Mouse (Mus musculus): ENCODE data around the gene Cdh24.
"Not testable (repeated sequence)": the region's sequence is repeated elsewhere in the genome, so short reads cannot be mapped to it uniquely, and the experiment has no call there.

Gene Cdh24

DNA sequence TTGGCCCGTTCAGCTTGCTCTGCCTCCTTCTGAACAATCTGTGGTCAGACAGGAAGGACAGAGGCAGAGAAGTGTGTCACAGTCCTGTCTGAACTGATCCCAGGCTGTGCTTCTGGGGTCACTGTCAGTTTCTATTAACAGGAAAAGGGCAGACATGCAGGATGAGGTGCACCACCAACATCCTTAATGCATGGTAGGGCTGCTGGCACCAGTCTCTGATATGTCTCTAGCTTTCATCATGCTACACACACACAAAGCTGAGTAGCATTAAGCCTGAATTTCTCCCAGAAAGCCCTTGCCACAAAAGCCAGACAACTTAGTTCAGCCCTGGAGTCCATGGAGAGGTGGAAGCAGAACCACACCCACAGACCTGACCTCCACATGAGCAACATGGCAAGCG lies 1.8 kb upstream of the Cdh24 start:
- DNase-seq (ENCODE audit: inconsistent ontology term): no peak

DNA sequence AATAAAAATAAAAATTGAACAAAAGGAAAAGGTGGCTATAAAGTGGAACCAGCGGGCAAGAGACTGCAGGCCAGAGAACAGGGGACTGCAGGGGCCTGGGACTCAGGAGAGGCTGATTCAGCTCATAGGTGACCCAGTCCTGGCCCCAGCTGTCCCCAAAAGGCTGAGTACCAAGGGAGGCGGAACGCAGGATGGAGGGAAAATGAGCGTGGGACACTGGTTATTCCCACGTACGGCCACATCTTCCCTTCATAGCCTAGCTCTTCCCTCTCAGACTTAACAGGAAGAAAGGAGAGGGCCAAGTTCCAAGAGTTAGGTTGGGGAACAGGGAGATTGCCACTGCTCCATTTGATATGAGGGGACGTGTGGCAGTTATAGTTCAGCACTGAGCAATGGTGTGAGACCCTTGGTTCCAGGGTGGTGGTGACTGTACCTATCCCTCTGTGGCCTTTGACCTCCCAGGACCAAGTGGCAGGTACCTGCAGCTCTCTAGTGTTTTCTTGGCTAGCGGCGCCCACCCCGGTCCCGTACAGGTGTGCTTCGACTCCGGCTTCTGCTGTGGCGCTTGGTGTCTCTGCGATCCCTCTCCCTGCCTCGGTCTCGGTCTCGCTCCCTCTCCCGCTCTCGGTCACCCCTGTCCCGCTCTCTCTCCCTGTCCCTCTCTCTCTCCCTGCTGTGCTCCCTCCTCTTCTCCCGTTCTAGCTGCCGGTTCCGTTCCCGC lies 1.2 kb upstream of the Cdh24 start:
- no peak for DNase-seq (ENCODE audit: inconsistent ontology term)

- no peak for DNase-seq (ENCODE audit: inconsistent ontology term)
Observed at GRCm38 (mm10) chr14:54640946-54641304, 239 bp downstream of the Cdh24 start, which contains the start of gene Gm17606. Gm17606 (plus strand) TSS chr14:54640952.

DNA sequence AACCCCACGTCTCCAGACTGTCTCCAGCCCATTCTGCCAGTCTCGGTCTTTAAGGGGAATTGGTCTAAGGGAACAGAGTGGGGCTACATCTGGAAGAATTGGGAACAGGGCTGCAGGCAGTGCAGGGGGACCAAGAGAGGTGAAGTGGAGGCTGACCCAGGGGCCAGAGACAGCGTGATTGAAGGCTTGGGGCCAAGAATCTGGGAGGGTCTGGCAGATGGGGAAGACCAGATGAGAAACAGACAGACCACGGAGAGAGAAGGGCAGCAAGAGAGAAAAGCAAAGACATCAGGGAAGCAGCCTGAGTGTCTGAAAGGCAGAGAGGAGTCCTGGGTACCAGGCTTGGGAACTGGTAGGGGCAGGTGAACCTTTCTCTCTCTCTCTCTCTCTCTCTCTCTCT lies 1.0 kb downstream of the Cdh24 start:
- no peak for DNase-seq (ENCODE audit: inconsistent ontology term)

DNA sequence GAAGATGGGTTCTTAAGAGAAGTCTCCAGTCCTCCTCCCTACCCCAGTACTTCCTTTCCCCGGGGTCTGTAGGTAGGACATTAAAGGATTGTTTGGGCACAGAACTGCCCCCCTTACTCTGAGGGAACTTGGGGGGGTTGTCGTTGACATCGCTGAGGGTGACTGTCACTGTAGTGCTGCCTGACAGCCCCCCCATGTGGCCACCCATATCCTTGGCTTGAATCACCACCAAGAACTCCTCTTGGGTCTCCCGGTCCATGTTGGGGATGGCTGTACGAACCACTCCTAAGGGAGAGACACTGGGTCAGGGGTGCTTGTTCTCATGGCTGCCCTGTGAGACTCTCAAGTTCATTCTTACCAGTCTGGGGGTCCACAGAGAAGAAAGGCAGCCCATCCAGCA lies 3.0 kb downstream of the Cdh24 start:
- DNase-seq (ENCODE audit: inconsistent ontology term): no peak

GRCm38 (mm10) chr14:54636954-54637353 lies 4.2 kb downstream of the Cdh24 start:
- no peak for DNase-seq (ENCODE audit: inconsistent ontology term)

DNA sequence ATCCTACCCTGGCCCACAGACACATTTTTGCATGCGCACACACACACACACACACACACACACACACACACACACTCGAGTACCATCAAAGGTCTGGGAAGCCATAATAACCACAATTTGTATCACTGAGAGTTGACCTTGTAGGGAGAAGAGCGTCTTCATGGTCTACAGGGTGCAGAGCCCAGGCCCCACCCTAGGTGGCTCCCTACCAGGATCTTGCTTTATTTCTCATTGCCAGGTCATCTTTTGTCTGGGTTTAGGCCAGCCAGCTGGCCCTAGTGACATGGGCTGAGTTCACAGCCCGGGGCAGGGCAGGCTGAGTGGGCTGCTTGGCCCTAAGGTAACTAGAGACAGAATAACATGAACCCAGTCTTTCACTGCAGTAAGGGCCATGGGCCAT lies 7.0 kb downstream of the Cdh24 start:
- no peak for DNase-seq (ENCODE audit: inconsistent ontology term)

GRCm38 (mm10) chr14:54632252-54632651 lies 8.9 kb downstream of the Cdh24 start:
- DNase-seq (ENCODE audit: inconsistent ontology term): no peak

DNA sequence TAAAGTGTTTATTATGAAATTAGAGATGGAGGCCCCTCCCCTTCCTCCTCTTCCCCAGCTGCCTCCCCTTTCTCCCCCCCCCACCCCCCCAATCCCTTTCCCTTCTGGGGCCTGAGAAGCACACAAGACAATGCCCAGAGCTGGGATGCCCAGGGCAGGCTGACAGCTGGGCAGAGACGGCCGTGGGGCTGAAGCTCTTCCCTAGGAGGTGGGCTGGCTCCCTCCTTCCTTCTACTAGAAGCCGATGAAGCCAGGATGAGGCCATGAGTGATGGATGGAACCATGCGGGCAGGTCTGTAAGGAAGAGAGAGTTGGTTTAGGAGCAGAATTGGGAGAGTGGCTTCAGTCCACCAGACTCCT lies 9.9 kb downstream of the Cdh24 start:
- DNase-seq (ENCODE audit: inconsistent ontology term): no peak

GRCm38 (mm10) chr14:54630583-54631239 lies 10.5 kb downstream of the Cdh24 start:
- DNase-seq (ENCODE audit: inconsistent ontology term): no peak

DNA sequence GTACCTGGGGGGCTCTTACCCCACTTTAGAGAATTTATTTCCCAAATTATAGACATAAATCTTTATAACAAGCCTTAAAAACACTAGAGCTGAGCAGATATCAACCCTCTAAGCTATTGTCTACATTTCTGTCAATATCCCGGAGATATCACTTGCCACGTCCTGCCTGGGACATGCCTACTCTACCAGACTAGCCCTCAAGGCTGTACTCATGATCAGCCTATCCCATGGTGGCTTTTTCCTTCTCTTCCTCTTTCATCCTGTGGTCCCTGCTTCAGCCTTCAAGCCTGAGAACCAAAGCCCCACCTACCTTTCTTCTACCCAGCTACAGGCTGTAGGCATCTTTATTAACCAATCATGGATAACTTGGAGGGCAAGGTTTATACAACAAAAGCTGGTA lies 11.4 kb downstream of the Cdh24 start:
- DNase-seq (ENCODE audit: inconsistent ontology term): no peak

GRCm38 (mm10) chr14:54628103-54628502 lies 13.1 kb downstream of the Cdh24 start:
- no peak for DNase-seq (ENCODE audit: inconsistent ontology term)

GRCm38 (mm10) chr14:54624976-54625375 lies 16.2 kb downstream of the Cdh24 start:
- no peak for DNase-seq (ENCODE audit: inconsistent ontology term)

DNA sequence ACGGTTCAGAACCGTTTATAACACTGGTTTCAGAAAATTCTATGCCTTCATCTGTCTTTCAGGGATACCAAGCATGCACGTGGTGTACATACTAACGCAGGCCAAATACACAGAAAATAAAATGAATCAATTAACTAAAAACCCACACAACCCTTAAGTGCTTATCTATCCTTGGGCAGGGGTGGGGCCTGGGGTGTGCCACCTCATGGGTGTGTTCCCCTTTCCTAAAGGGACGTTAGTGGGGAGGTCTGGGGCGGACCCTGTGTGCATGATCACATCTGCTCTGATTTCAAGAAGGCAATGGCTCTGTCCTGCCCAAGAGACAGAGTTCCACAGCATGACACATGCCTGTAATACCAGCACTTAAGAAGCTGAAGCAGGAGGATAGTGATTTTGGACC lies 17.8 kb downstream of the Cdh24 start:
- DNase-seq (ENCODE audit: inconsistent ontology term): no peak

DNA sequence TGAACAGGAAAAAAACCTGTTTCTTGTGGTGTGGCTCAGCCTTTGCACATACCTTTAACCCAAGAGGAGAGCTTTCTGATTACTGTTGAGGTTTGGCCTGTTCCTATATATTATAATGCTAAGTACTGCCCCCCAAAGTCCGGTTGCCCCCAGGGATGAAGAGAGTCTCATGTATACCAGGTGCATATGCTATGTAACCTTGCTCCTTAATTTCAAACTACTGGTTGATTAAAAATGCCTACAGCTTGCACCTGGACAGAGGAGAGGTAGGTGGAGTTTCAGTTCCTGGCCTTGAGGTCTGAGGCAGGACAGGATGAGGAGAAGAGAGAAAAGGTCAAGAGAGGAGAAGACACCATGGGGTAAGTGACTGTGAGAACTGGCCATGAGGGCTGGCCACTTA lies 20.0 kb downstream of the Cdh24 start, which contains the start of gene Psmb11:
Gene Psmb11 (plus strand): TSS at position 301 of the 400 bp plus-strand sequence.
- no peak for DNase-seq (ENCODE audit: inconsistent ontology term)

DNA sequence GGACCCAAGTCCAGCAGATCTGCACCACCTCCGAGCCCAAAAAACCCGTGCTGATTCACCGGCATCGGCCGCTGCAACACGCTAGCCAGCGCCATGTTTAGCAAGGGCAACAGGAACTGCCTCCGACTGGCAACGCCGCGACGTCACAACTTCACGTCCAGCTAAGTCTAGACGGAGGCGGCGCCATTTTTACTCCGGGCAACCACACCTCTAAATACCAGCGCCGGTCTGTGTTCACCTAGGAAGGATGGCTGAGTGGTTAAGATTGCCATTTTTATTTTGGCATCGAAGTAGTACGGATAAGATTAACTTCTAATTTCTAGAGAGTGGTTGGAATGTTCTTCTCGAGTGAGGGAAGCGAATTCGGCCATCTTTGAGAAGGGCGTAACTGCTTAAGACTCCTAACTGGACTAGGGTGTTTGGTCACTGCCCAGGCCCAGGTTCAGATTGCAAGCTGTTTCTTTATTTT lies 23.2 kb downstream of the Cdh24 start, which contains the start of gene Psmb5:
Gene Psmb5 (minus strand): TSS at position 126 of the 469 bp plus-strand sequence.
- peak; percentile 85 for DNase-seq (ENCODE audit: inconsistent ontology term)

DNA sequence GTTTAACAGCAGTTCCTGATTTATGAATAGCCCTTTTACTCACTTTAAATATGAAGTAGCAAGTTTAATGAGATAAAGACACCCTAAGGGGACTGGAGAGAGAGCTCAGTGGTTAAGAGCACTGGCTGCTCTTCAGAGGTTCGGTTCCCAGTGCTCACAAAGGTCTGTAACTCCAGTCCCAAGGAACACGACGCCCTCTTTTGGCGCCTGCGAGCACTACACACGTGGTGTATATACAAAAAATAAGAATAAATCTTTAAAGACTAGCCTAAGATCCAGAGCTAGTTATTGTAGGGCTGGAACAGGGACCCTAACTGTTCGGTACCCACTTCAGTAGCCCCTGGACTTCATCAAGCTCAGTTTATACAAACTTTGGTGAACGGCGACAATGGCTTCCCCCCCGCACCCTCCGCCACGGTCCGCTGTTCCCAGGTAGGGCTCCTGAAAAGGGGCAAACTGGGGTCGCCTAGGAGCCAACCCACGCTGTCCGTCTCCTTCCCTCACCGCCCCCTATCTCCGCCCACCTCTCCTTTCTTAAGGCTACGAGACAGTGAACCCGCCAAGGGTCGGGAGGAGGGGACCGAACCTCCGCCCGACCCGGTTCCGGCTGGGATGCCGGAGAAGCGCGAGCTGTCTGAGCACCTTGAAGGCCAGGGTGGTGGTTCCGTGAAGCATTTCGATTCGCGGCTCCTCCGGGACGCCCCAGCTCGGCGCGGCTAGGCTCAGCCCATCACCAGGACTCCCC lies 23.8 kb downstream of the Cdh24 start:
- DNase-seq (ENCODE audit: inconsistent ontology term): peak; percentile 69

- DNase-seq (ENCODE audit: inconsistent ontology term): no peak
Observed at GRCm38 (mm10) chr14:54616226-54616825, 24.8 kb downstream of the Cdh24 start.

DNA sequence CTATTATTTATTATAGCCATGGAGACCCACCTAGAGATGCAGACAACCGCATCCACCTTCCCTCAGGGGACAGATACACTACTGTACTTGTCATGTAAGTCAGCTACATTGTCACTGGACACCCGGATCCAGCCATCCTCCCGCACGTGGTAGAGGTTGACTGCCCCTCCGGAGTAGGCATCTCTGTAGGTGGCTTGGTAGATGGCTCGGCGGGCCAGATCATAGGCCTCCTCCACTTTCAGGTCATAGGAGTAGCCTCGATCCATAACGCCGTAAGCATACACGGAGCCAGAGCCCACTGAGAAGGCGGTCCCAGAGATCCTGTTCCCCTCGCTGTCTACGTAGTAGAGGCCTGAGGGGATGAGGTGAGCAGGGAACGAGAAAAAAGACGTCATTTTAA lies 27.0 kb downstream of the Cdh24 start:
- DNase-seq (ENCODE audit: inconsistent ontology term): not testable (repeated sequence)

DNA sequence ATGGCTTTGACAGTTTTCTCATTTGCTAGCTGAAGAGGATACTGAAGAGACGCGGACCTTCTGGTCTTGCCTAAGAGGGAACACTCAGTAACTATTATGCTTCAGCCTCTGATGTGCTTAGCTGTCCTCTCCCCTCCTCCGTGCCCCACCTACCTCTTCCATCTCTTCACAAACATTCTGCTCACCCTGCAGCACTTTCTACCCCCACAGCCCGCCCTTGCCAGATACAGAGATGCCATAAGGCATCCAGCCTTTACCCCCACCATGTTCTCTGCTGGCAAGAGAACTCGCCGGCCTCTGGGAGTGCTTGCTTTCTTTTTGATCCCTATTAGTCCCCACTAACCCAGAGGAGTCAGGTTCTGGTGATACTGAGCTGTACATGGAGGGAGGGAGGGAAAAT lies 30.5 kb downstream of the Cdh24 start:
- DNase-seq (ENCODE audit: inconsistent ontology term): no peak

GRCm38 (mm10) chr14:54609962-54610361 lies 31.2 kb downstream of the Cdh24 start:
- DNase-seq (ENCODE audit: inconsistent ontology term): no peak

DNA sequence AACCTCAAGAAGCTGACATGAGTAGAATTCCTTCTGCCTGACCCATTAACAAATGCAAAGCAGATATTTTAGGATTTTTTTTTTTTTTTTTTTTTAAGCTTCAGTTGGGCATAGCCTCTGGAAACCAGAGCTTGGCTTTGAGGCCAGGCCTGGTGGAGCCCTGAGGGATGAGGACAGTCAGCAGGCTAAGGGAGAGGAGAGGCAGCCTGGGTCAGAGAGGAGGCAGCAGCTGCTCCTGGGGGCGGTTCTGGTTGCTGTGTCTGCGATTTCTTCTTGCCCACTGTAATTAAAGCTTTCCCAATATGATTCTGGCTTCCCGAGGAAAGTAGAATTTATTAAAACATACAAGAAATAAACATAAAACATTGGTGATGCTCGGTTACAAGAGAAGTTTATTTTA lies 31.9 kb downstream of the Cdh24 start:
- no peak for DNase-seq (ENCODE audit: inconsistent ontology term)
